Mouse (Mus musculus): ENCODE results near the gene Tenm2.

- TF ChIP-seq POLR2A (IDR thresholded peaks at IDR 0.05; ENCODE audit: borderline replicate concordance, control insufficient read depth, low read depth, low read length) (no peak), CTCF (IDR thresholded peaks at IDR 0.05; ENCODE audit: control insufficient read depth, insufficient read depth, low read length) (no peak)
Measured at GRCm38 (mm10) chr11:37235914-37236600, at the start of gene Tenm2.

All from bone marrow, adult 2 months (tissue).